Comparison of ENCODE assay signal across 10 mouse cellular contexts in the genomic region with DNA sequence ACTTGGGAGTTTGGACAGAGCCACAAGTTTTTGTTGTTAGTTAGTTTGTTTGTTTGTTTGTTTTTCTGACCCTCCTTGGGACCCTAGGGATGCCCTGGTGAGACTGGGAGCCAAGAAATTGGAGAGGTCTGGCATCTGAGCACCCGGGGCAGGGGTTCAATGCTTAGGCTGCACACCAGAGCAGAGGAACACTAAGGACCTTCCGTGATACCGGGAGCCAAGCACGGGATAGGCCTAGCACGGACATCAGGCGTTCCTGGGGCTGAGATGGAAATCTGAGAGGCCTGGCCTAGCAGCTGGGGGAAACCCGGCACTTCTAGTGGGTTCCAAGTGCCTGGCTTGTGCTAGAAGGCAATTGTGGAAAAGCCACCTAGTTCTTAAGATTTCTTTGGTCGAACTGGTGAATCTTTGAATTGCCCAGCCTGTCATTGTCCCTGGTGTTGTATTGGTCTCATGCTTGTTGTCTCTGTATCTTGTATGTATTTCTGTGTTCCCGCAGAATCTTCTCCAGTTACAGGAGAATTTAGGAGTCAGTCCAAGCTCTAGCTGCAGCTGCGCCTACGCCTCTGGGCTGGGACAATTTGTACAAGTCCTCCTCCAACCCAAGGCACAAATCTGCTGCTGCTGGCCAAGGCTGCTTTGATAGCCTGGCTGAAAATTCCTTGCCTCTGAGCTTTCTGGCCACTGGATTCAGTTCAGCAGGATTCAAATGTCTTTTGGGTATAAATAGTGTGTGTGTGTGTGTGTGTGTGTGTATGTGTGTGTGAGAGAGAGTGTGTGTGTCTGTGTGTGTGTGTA. TPM values are rescaled to one million over a fixed set of nuclear protein-coding genes. Genes with fewer than 3 reads are reported as not detected.
DNase-seq lines count a peak whose midpoint lies in the region; ATAC-seq and TF ChIP-seq lines count a peak whose summit lies in the region.
"Had no signal": no experiment of that assay in that cellular context is flagged by ENCODE, and none has a peak within 500 bp of the region (broad histone marks: within the 10 kb centered on the region; RNA-seq: fewer than 3 reads in every experiment).

No protein-coding gene starts in this region.

- intact Hi-C loops in gastrocnemius, adult 2 months (cut with DNase I) = loop anchor here (2.0 kb wide), 1 partner anchor 27 kb away; a partner anchor contains a TSS

- TF ChIP-seq POLR2A in liver, adult 2 months (IDR thresholded peaks at IDR 0.05; ENCODE audit: extremely low read depth, insufficient read depth, low read length) = no peak

- 0 out of 2 replicates have a peak, but pooled peaks cover 2% of the 10 kb centered on the region for H3K4me1 ChIP-seq in liver, adult 2 months (ENCODE audit: control insufficient read depth, insufficient read depth, low read length)
- no peaks in the 10 kb centered on the region for H3K4me1 ChIP-seq in liver, embryonic 11.5 days (replicated peaks; ENCODE audit: control insufficient read depth, insufficient read depth, low read length)
- H3K4me1 ChIP-seq in stomach, embryonic 15.5 days = no peaks in the 10 kb centered on the region
- no peaks in the 10 kb centered on the region for H3K4me1 ChIP-seq in forebrain, postnatal 0 days (ENCODE audit: insufficient read depth)
- 0 out of 2 replicates have a peak, but pooled peaks cover 4% of the 10 kb centered on the region for H3K4me1 ChIP-seq in midbrain, embryonic 10.5 days
- H3K4me1 ChIP-seq: hindbrain, embryonic 15.5 days had no signal

- 79% methylated on average over 11 of the region's 11 CpGs for WGBS in liver, adult 2 months
- WGBS in liver, embryonic 11.5 days = 74% methylated on average over 11 of the region's 11 CpGs
- WGBS in stomach, embryonic 15.5 days = 71% methylated on average over 11 of the region's 11 CpGs
- WGBS in forebrain, postnatal 0 days = 87% methylated on average over 11 of the region's 11 CpGs
- 83% methylated on average over 11 of the region's 11 CpGs for WGBS in midbrain, embryonic 10.5 days

- no peak overlapping the region for H3K4me3 ChIP-seq in liver, adult 2 months (ENCODE audit: insufficient read depth, low read depth, low read length)
- no peak overlapping the region for H3K4me3 ChIP-seq in liver, embryonic 11.5 days (ENCODE audit: low read depth, low read length)
- 0 out of 2 replicates have a peak overlapping the region, but pooled peaks have one; percentile 11 for H3K4me3 ChIP-seq in gastrocnemius, adult 2 months
- no peak overlapping the region for H3K4me3 ChIP-seq in layer of hippocampus, adult 2 months
- no peak overlapping the region for H3K4me3 ChIP-seq in stomach, embryonic 15.5 days (replicated peaks)
- H3K4me3 ChIP-seq in forebrain, postnatal 0 days (ENCODE audit: low read depth, low read length) = no peak overlapping the region
- H3K4me3 ChIP-seq in midbrain, embryonic 10.5 days = no peak overlapping the region
- H3K4me3 ChIP-seq: hindbrain, embryonic 15.5 days; myocyte had no signal

- DNase-seq in liver, adult 2 months (ENCODE audit: extremely low read depth, low read depth, low spot score) = peak; percentile 31
- no peak for DNase-seq in liver, embryonic 11.5 days (ENCODE audit: low spot score)
- peak; percentile 89 for DNase-seq in gastrocnemius, adult 2 months
- DNase-seq in layer of hippocampus, adult 2 months (ENCODE audit: low spot score in 2 of 2) = peak; percentile 50 to 63
- DNase-seq in thymus, postnatal 4 days = no peak
- DNase-seq in forebrain, postnatal 0 days = no peak
- DNase-seq in midbrain, embryonic 10.5 days (ENCODE audit: low spot score) = no peak

- ATAC-seq in liver, embryonic 11.5 days (replicated peaks; ENCODE audit: low FRiP score) = no peak
- ATAC-seq in stomach, embryonic 15.5 days (ENCODE audit: insufficient read depth, low FRiP score, low read depth) = no peak
- no peak for ATAC-seq in forebrain, postnatal 0 days

- TF ChIP-seq CTCF in liver, adult 2 months (IDR thresholded peaks at IDR 0.05; ENCODE audit: low read depth, low read length) = no peak
- no peak for TF ChIP-seq CTCF in gastrocnemius, adult 2 months (IDR thresholded peaks at IDR 0.05)
- TF ChIP-seq CTCF in layer of hippocampus, adult 2 months (conservative IDR thresholded peaks at IDR 0.05) = no peak
- no peak for TF ChIP-seq CTCF in forebrain, postnatal 0 days (IDR thresholded peaks at IDR 0.05; ENCODE audit: low read depth)

- H3K9me3 ChIP-seq in liver, embryonic 11.5 days (ENCODE audit: control insufficient read depth, low read length) = no peaks in the 10 kb centered on the region
- H3K9me3 ChIP-seq in stomach, embryonic 15.5 days = no peaks in the 10 kb centered on the region
- no peaks in the 10 kb centered on the region for H3K9me3 ChIP-seq in forebrain, postnatal 0 days (ENCODE audit: low read length)
- H3K9me3 ChIP-seq in midbrain, embryonic 10.5 days (replicated peaks) = no peaks in the 10 kb centered on the region
- H3K9me3 ChIP-seq: hindbrain, embryonic 15.5 days had no signal

- no peaks in the 10 kb centered on the region for H3K27me3 ChIP-seq in liver, adult 2 months (ENCODE audit: control insufficient read depth, insufficient read depth, low read length)
- no peaks in the 10 kb centered on the region for H3K27me3 ChIP-seq in liver, embryonic 11.5 days (replicated peaks; ENCODE audit: control insufficient read depth, insufficient read depth, low read length)
- no peaks in the 10 kb centered on the region for H3K27me3 ChIP-seq in stomach, embryonic 15.5 days (replicated peaks)
- no peaks in the 10 kb centered on the region for H3K27me3 ChIP-seq in forebrain, postnatal 0 days (ENCODE audit: insufficient read depth, low read length)
- H3K27me3 ChIP-seq in midbrain, embryonic 10.5 days (ENCODE audit: low read depth, poor library complexity, severe bottlenecking) = no peaks in the 10 kb centered on the region
- H3K27me3 ChIP-seq: hindbrain, embryonic 15.5 days had no signal

- H3K27ac ChIP-seq in liver, adult 2 months (replicated peaks; ENCODE audit: insufficient read depth, low read depth, low read length) = peak overlapping the region; percentile 13; the same call in 1 of the 2 replicates
- H3K27ac ChIP-seq in liver, embryonic 11.5 days (ENCODE audit: low read depth, low read length) = no peak overlapping the region
- peak overlapping the region; percentile 95 for H3K27ac ChIP-seq in gastrocnemius, adult 2 months
- peak overlapping the region; percentile 83 for H3K27ac ChIP-seq in layer of hippocampus, adult 2 months
- H3K27ac ChIP-seq in stomach, embryonic 15.5 days = peak overlapping the region; percentile 11; the same call in 1 of the 2 replicates
- no peak overlapping the region for H3K27ac ChIP-seq in forebrain, postnatal 0 days (ENCODE audit: low read depth, low read length)
- H3K27ac ChIP-seq in midbrain, embryonic 10.5 days (replicated peaks) = no peak overlapping the region
- H3K27ac ChIP-seq: hindbrain, embryonic 15.5 days had no signal

- no peak overlapping the region for H3K9ac ChIP-seq in liver, adult 2 months (ENCODE audit: low read depth, low read length)
- no peak overlapping the region for H3K9ac ChIP-seq in liver, embryonic 11.5 days (ENCODE audit: low read depth, low read length)
- no peak overlapping the region for H3K9ac ChIP-seq in stomach, embryonic 15.5 days
- no peak overlapping the region for H3K9ac ChIP-seq in forebrain, postnatal 0 days
- H3K9ac ChIP-seq: hindbrain, embryonic 15.5 days had no signal

- no peaks in the 10 kb centered on the region for H3K79me2 ChIP-seq in liver, adult 2 months (ENCODE audit: control insufficient read depth, insufficient read depth, low read length)

- no peak overlapping the region for H3K4me2 ChIP-seq in liver, embryonic 11.5 days
- H3K4me2 ChIP-seq in stomach, embryonic 15.5 days = no peak overlapping the region
- H3K4me2 ChIP-seq in forebrain, postnatal 0 days (ENCODE audit: low read depth) = no peak overlapping the region
- H3K4me2 ChIP-seq: hindbrain, embryonic 15.5 days had no signal

- H3K36me3 ChIP-seq in liver, adult 2 months (ENCODE audit: control insufficient read depth, insufficient read depth, low read length) = peaks cover under 1% of the 10 kb centered on the region; the same call in 1 of the 2 replicates
- H3K36me3 ChIP-seq in liver, embryonic 11.5 days (ENCODE audit: control insufficient read depth, insufficient read depth, low read length) = no peaks in the 10 kb centered on the region
- H3K36me3 ChIP-seq in stomach, embryonic 15.5 days = no peaks in the 10 kb centered on the region
- H3K36me3 ChIP-seq in forebrain, postnatal 0 days (ENCODE audit: insufficient read depth) = peaks cover under 1% of the 10 kb centered on the region; the same call in 1 of the 2 replicates
- peaks cover 8% of the 10 kb centered on the region; the same call in 1 of the 2 replicates for H3K36me3 ChIP-seq in midbrain, embryonic 10.5 days
- H3K36me3 ChIP-seq: hindbrain, embryonic 15.5 days had no signal

RNA-seq across cellular contexts. Expression of a gene that starts 4.7 kb away (rescaled TPM):
- 0.20 and 0.46 TPM in 2 replicates for total RNA-seq in liver, adult 2 months (2014; rRNA removed)
- polyA plus RNA-seq in liver, adult 2 months (2012; rRNA removed) = 0.15 and 0.27 TPM in 2 replicates
- polyA plus RNA-seq in liver, embryonic 11.5 days (2014; fragmentation: Nextera tagmentation; extraction: Ambion mirVana) = not detected in 2 replicates
- total RNA-seq in gastrocnemius, adult 2 months (2021) = 1 to 10 TPM; 2.8 to 4.7 TPM
- under 1 TPM; 0.32 to 0.72 TPM for total RNA-seq in layer of hippocampus, adult 2 months (2021)
- 0.39 and 0.50 TPM in 2 replicates for polyA plus RNA-seq in stomach, embryonic 15.5 days (2015; fragmentation: Nextera tagmentation; extraction: Ambion mirVana)
- 0.54 TPM in 1 of 2 replicates, not detected in the other for total RNA-seq in forebrain, postnatal 0 days (2014; rRNA removed)
- polyA plus RNA-seq in forebrain, postnatal 0 days (2015; fragmentation: Nextera tagmentation; extraction: Ambion mirVana) = not detected in 2 replicates
- polyA plus RNA-seq in midbrain, embryonic 10.5 days (2016; fragmentation: Nextera tagmentation; extraction: Ambion mirVana) = 0.24 and 0.39 TPM in 2 replicates

RNA-seq across cellular contexts. Expression of a gene that starts 26.9 kb away (rescaled TPM):
- 21.3 and 21.7 TPM in 2 replicates for total RNA-seq in liver, adult 2 months (2014; rRNA removed)
- 11.1 and 13.1 TPM in 2 replicates for polyA plus RNA-seq in liver, adult 2 months (2012; rRNA removed)
- 43.6 and 44.3 TPM in 2 replicates for polyA plus RNA-seq in liver, embryonic 11.5 days (2014; fragmentation: Nextera tagmentation; extraction: Ambion mirVana)
- total RNA-seq in gastrocnemius, adult 2 months (2021) = 10 to 100 TPM; 50.5 to 54.7 TPM
- 10 to 100 TPM; 93.4 to 94.8 TPM for total RNA-seq in layer of hippocampus, adult 2 months (2021)
- 42.3 and 45.4 TPM in 2 replicates for polyA plus RNA-seq in stomach, embryonic 15.5 days (2015; fragmentation: Nextera tagmentation; extraction: Ambion mirVana)
- total RNA-seq in forebrain, postnatal 0 days (2014; rRNA removed) = 88.5 and 106 TPM in 2 replicates
- polyA plus RNA-seq in forebrain, postnatal 0 days (2015; fragmentation: Nextera tagmentation; extraction: Ambion mirVana) = 53.6 and 61.2 TPM in 2 replicates
- 46.5 and 49.5 TPM in 2 replicates for polyA plus RNA-seq in midbrain, embryonic 10.5 days (2016; fragmentation: Nextera tagmentation; extraction: Ambion mirVana)

Comparison
In these comparisons a context has a peak if more than half of its experiments do, and no peak if none do; other contexts are left out.
1. DNase-seq: peak in liver, adult 2 months (single experiment), gastrocnemius, adult 2 months (single experiment) and layer of hippocampus, adult 2 months (2 of 2); none in liver, embryonic 11.5 days (single experiment), thymus, postnatal 4 days (single experiment), forebrain, postnatal 0 days (single experiment) and midbrain, embryonic 10.5 days (single experiment).
2. H3K27ac ChIP-seq: peak in liver, adult 2 months (single experiment), gastrocnemius, adult 2 months (single experiment), layer of hippocampus, adult 2 months (single experiment) and stomach, embryonic 15.5 days (single experiment); none in liver, embryonic 11.5 days (single experiment), forebrain, postnatal 0 days (single experiment) and midbrain, embryonic 10.5 days (single experiment).